15 mouse cellular contexts compared by ENCODE assay signal in genomic region chr3:9557778-9558560, GRCm38 (mm10).
"Had no signal": no experiment of that assay in that cellular context is flagged by ENCODE, and none has a peak within 500 bp of the region (broad histone marks: within the 10 kb centered on the region; RNA-seq: fewer than 3 reads in every experiment).

No protein-coding gene starts in this region.

- ATAC-seq: liver, embryonic 12.5 days had no signal

- DNase-seq: kidney, postnatal 4 days; liver; lung, adult 18-20 months; lung, postnatal 10 days; lung, postnatal 36 days; midbrain, embryonic 14.5 days; thymus, adult 18-20 months; thymus, postnatal 36 days had no signal

- H3K4me2 ChIP-seq: limb, embryonic 13.5 days; liver, embryonic 12.5 days; liver, embryonic 15.5 days; lung, embryonic 15.5 days; midbrain, embryonic 11.5 days had no signal

- H3K27me3 ChIP-seq: limb, embryonic 13.5 days; liver, embryonic 12.5 days; liver, embryonic 15.5 days; lung, embryonic 15.5 days had no signal

- H3K36me3 ChIP-seq: limb, embryonic 13.5 days; liver, embryonic 12.5 days; liver, embryonic 15.5 days; lung, embryonic 15.5 days had no signal

- H3K9ac ChIP-seq: limb, embryonic 13.5 days; liver, embryonic 12.5 days; liver, embryonic 15.5 days; lung, embryonic 15.5 days had no signal

- H3K4me3 ChIP-seq: limb, embryonic 10.5 days; limb, embryonic 13.5 days; liver, embryonic 12.5 days; liver, embryonic 15.5 days; lung, embryonic 15.5 days had no signal

- H3K9me3 ChIP-seq: limb, embryonic 10.5 days; limb, embryonic 13.5 days; liver, embryonic 12.5 days; liver, embryonic 15.5 days; lung, embryonic 15.5 days had no signal

- H3K27ac ChIP-seq: kidney, postnatal 0 days; limb, embryonic 10.5 days; limb, embryonic 13.5 days; liver, embryonic 12.5 days; liver, embryonic 15.5 days; lung, embryonic 15.5 days had no signal
